ENCODE assay signal across 7 mouse cellular contexts in the genomic region with DNA sequence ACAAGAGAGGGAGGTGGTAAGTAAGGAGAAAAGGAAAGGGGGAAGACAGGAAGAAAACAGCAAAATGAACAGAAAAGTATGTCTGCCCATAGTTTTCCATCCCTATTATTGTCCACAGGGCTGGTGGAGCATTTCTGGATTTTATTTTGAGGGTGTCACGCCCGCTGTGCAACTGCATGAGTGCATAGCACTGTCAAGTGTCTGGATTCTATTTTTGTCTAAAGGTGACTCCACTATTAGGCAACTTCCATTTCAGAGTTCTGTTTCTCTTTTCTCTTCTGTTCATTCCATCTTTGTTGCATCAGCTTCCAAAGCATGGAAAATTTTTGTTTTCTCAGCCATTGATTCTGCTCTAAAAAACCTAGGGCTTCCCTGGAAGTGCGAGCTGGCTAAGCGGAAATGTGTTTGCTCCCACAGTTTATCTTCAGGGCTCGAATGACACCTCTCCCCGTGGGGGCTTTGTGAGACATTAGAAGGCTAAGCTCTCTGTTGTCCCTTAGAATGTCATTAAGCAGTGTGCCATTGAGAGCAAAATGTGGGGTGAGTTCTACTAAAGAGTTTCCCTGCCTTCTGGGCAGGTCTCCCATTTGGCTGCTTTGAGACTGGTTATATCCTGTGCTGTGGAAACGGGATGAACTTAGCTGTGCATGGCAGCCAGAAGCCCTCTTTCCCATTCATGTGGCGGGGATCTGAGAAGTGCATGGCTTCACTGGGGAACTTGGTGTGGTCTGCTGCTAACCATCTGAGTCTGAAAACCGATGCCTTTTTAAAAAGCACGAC.
DNase-seq lines count a peak whose midpoint lies in the region; ATAC-seq lines count a peak whose summit lies in the region.

No protein-coding gene starts in this region.

- H3K27ac ChIP-seq in hindbrain, embryonic 15.5 days (replicated peaks), result peak overlapping the region; percentile 23
- H3K27ac ChIP-seq in intestine, embryonic 16.5 days (ENCODE audit: low read length), result no peak overlapping the region

- H3K4me3 ChIP-seq in hindbrain, embryonic 15.5 days, result no peak overlapping the region
- no peak overlapping the region for H3K4me3 ChIP-seq in intestine, embryonic 16.5 days (ENCODE audit: low read length)

- peak; percentile 39 for DNase-seq in brain, adult 2 months (ENCODE audit: low read depth, low spot score)
- DNase-seq in cerebellum, adult 9-10 months, result peak; percentile 19
- peak; percentile 41 for DNase-seq in gastrocnemius, postnatal 10 days
- peak; percentile 18 for DNase-seq in lung, postnatal 14 days

- WGBS in hindbrain, embryonic 15.5 days, result 25% methylated on average over 10 of the region's 10 CpGs
- WGBS in intestine, embryonic 16.5 days, result 38% methylated on average over 10 of the region's 10 CpGs

- H3K4me2 ChIP-seq in hindbrain, embryonic 15.5 days, result no peak overlapping the region
- no peak overlapping the region for H3K4me2 ChIP-seq in intestine, embryonic 16.5 days (ENCODE audit: low read depth, low read length)

- H3K4me1 ChIP-seq in hindbrain, embryonic 15.5 days (replicated peaks), result peaks cover 36% of the 10 kb centered on the region
- peaks cover 3% of the 10 kb centered on the region; the same call in 1 of the 2 replicates for H3K4me1 ChIP-seq in intestine, embryonic 16.5 days (ENCODE audit: control insufficient read depth, insufficient read depth, low read length)

- H3K9me3 ChIP-seq in hindbrain, embryonic 15.5 days, result no peaks in the 10 kb centered on the region
- H3K9me3 ChIP-seq in intestine, embryonic 16.5 days (ENCODE audit: control insufficient read depth, low read length), result no peaks in the 10 kb centered on the region

- no peaks in the 10 kb centered on the region for H3K27me3 ChIP-seq in hindbrain, embryonic 15.5 days
- H3K27me3 ChIP-seq in intestine, embryonic 16.5 days (replicated peaks; ENCODE audit: control insufficient read depth, insufficient read depth, low read length), result no peaks in the 10 kb centered on the region

- H3K9ac ChIP-seq in hindbrain, embryonic 15.5 days, result no peak overlapping the region
- no peak overlapping the region for H3K9ac ChIP-seq in intestine, embryonic 16.5 days (ENCODE audit: low read depth, low read length)

- peak; percentile 72 for ATAC-seq in hindbrain, embryonic 15.5 days (ENCODE audit: low FRiP score, low read depth)
- ATAC-seq in inflammation-experienced regulatory T-cells, adult 6 months, result no peak
- no peak for ATAC-seq in intestine, embryonic 16.5 days

- no peaks in the 10 kb centered on the region for H3K36me3 ChIP-seq in hindbrain, embryonic 15.5 days
- no peaks in the 10 kb centered on the region for H3K36me3 ChIP-seq in intestine, embryonic 16.5 days (ENCODE audit: control insufficient read depth, insufficient read depth, low read length)
